Mouse (Mus musculus): Measurements from ENCODE around the gene Dpysl5.
A peak's percentile ranks its signal among the peaks of the same experiment; 100 is the strongest.

Dpysl5 gene

DNA sequence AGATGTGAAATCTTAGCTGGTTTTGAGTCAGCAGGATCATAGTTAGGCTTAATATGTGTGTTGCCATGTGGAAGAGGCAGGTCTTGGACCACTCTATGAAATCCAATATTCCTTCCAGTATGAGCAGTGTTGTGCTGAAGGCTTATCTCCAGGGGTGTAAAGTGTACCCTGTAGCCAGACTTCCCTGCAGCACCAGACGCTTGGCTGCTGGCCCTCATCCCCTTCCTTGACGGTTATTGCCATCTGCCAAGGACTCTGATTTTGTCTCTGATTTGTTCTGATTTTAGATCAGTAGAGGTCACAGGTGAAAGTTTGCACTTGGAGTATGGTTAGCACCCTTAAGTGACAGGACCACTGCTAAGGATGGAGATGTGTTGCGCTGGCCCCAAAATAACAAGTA, 111.7 kb downstream of the Dpysl5 start:
- DNase-seq (ENCODE audit: low read depth, low spot score), result no peak

DNA sequence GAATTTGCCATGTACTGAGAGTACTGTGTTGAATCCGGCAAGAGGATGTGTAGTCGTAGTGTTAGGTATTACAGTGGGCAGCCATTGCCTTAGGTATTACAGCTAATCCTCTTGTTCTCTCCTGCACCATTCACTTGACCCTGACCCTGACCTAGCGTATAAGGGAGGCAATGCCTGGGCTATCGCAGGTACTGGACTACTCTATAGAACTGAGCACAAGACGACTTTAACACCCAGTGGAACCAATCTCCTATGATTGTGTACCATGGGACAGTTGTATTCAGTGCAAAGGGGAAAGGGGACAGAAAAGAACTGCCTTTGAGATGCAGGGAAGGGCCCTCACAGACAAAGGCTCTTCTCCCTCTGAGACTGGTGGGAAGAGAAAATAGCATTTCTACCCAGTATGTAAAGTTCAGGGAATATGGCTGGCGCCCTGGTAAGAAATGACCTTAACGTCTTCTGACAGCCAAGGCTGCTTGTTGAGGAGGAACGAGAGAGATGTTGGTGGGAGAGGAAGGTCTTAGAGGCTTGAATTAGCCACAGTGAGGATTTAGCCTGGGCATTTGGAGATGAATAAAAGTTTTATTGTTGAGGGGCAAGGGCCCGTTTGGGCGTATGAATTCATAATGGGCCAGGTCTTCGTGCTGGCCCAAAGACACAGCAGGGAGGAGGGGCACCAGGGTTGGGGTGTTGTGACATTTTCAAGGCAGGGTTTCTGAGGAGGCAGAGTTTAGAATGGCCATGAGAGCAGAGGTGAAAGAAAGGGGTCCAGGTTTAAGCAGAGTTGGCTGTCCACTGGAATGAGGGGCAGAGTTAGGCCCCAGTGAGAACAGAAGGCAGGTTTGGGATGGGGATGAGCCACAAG, 113.0 kb downstream of the Dpysl5 start:
- no peak for DNase-seq (ENCODE audit: low read depth, low spot score)

DNA sequence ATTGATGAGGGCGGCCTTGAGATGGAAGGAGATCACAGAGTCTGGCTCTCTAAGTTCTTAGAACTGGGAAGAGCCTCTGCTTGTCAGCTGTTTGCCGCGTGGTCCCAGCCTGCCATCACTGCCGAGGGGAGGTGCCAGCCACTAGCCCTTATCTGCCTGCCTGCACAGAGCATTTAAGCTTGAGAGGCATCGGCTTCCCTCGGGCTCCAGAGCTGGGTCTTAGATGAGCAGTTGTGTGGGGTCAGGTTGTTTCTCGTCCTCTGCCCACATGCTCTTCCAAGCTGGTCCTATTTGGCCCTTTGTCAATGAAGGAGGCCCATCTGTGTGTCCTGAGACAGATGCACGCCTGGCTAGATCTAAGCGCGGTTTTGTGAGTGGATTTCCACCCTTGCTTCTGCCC, 113.8 kb downstream of the Dpysl5 start:
- no peak for DNase-seq (ENCODE audit: low read depth, low spot score)

DNA sequence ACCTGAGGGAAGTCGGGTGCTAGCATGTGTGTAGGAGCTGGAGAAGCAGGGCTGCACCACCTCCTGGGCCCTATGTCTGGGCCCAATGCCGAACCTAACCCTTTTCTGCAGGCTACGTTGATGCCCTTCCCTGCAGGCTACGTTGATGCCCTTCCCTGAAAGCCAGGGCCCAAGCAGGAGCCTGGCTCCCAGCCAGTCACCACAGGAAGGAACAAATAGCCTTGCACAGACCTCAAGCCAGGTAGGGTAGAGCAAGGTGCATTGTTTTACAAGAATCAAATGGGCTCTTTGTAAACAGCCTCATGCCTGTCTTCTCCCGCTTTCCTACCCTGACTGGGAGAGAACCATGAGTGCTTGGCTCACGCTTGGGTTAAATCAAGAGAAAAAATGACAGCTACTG, 114.5 kb downstream of the Dpysl5 start:
- DNase-seq (ENCODE audit: low read depth, low spot score), result no peak

DNA sequence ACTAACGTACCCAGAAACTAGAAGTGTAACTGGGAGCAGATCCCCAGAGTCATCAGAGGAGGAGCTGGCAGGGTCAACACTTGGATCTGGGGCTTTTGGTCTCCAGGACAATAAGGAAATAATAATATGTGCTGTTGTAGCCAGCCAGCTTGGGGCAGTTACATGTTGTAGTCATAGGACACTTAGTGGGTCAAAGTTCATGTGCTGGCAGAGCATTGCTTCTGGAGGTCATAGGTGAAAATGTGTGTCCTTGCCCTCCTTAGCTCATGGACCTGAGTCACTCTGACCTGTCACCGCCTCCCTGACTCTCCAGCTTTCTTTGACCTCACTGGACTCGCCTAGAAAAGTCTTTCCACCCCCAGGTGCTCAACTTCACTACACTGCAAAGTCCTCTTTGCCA, 122.1 kb downstream of the Dpysl5 start:
- DNase-seq (ENCODE audit: low read depth, low spot score), result no peak

DNA sequence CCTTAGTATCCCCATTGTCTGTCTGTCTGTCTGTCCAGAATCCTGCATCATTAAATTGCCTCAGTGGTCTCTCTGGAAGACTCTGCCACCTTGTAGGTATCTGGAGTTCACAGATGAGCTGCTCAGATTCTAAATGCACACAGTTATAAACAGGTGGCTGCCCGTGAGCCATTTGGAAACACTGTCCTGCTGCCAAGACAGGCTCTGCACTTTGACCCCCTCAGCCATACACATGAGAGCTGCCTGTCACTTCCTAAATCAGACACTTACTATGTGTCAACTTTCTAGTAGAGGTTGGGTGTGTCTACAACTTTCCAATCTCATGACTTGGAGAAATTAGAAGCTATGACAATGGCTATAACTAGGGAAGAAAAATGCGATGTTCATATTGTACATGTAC, 128.4 kb downstream of the Dpysl5 start:
- no peak for DNase-seq (ENCODE audit: low read depth, low spot score)

DNA sequence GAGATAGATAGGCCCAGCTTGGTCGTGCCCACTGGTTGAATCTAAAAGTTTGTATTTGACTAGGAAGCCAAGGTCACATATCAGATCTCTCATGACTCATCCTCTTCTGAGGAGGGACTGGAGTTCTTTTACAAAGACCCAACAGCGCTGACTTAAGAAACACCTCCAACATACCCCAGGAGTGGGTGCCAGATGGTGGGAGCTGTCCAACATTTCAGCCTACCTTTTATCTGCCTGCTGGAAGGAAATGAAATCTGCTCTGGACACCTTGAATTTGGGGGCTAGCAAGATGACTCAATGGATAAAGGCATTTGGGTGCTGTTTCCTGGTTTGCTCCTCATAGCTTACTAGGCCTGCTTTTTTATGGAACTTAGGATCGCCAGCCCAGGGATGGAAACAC, 130.5 kb downstream of the Dpysl5 start:
- DNase-seq (ENCODE audit: low read depth, low spot score), result peak; percentile 14
